Mouse (Mus musculus): ENCODE measurements around the gene Olfr1418.

Olfr1418 gene

GRCm38 (mm10) chr19:11810856-11811255 lies 50.0 kb downstream of the Olfr1418 start:
- no peak for DNase-seq (ENCODE audit: low spot score in 2 of 2)

DNA sequence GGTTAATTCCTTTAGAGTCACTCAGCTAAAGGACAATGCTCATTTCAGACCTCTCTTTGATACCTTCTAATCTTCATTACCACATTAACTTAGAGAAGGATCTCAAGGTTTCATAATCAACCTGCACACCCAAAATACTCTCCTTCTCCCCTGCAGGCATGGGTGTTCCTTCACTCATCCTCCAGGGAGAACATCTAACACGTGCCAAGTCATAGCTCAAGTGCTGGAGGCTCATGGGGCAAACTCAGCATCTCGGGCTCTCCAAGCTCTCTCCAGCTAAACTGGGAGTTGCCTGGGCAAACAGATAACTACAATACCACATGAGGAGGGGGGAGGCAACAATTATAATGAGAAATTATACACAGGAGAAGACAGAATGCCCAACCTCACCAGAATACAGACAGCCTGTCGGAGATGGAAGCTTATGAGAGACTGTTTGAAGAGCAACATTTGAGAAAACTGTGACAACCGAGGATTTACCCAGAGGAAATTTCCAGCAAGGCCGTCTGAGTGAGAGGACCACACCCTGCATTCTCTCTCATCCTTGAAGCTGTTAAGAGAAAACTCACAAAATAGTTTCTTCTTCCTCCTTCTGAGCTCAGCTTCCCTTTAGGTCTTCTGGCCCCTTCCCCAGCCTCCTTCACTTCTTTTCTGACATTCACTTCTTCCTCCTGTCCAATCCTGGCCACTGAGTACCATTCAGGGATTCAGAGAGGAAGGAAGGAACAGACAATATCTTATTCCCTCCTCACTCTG lies 50.7 kb downstream of the Olfr1418 start:
- DNase-seq (ENCODE audit: low spot score in 2 of 2): no peak

GRCm38 (mm10) chr19:11808452-11808851 lies 52.4 kb downstream of the Olfr1418 start:
- no peak for DNase-seq (ENCODE audit: low spot score in 2 of 2)

DNA sequence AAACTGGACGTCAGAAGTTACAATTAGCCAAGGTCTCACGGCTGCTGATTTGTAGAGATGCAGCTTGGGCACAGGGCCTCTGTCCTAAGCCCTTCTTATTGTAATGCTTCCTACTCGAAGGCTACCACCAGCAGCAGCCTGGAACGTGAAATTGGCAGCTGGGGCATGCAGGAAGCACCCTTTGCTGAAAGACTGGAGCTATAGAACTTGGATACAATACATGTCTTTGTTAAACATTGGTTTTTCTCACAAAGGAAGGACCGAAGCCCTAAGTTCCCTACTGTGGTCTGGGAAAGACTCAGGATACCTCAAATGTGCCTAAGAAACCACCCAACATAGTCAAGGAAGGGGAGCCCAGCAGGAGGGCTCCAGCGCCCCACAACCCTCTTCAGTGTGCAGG lies 53.0 kb downstream of the Olfr1418 start:
- no peak for DNase-seq (ENCODE audit: low spot score in 2 of 2)

DNA sequence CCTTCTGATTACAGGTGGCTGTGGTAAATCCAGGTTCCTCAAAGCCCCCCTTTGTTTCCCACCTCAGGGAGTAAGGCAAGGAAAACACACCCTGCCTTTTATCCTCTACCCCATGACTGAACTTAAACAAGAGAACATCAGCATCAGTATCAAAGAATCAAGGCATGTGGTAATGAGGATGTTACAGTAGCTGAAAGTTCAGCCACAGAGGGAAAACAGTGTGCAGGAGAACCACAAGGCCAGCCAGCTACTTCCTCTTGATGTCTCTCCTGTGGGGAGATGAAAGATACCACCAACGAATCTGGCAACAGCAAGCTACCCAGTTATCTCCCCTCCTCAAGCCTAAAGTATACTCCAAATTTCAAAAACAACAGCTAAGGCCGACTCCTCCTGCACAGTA lies 53.6 kb downstream of the Olfr1418 start:
- no peak for DNase-seq (ENCODE audit: low spot score in 2 of 2)

GRCm38 (mm10) chr19:11804423-11804822 lies 56.4 kb downstream of the Olfr1418 start:
- no peak for DNase-seq (ENCODE audit: low spot score in 2 of 2)
